Mouse (Mus musculus): ENCODE measurements around the gene Prpf6.

Gene Prpf6

DNA sequence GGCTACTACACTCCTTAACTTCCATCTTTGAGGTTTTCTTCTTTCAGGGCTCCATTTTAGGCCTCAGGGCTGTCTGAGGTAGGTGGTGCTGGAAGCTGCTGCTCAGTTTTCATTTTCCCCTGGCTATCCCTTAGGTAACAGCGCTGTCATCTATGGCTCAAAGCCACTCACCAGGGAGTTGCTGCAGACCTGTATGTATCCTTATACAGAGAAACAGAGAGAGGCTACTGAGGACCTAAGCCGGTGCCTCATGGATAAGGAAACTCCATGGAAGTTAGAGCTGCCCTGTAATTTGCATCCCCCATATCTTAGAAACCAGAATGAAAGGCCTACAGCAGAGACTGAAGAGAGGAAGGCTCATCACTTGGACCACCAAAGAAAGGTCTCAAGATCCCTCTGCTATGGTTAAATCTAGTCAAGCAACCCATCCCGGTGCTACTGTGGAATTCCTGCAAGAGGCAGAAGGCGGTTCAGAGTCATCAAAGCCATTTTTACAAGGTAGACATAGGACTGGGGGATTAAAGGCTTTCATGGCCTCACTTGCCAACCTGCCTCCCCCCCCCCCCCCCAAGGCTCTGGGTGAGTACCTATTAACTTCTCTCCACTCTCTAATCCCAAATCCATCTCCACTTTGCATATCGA lies 11.4 kb upstream of the Prpf6 start:
- no peak for DNase-seq (ENCODE audit: low spot score)

DNA sequence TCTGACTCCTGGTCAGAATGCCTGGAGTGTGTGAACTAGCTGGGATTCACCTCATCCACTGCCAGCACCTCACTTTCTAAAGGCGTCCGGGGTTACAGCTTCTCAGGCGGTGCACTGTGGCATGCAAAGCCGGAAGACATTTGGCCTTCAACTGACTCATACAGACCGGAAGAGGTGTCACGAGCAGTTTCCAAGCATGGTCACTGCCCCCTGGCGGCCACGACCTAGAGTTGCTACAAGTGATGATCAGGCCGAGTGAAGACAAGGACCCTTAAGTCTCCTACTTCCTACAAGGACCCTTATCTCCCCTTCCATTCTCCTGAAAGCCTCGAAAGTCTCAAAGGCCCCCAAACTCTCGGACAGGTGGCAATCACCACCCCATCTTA lies 10.7 kb upstream of the Prpf6 start:
- peak; percentile 91 for DNase-seq (ENCODE audit: low spot score)

DNA sequence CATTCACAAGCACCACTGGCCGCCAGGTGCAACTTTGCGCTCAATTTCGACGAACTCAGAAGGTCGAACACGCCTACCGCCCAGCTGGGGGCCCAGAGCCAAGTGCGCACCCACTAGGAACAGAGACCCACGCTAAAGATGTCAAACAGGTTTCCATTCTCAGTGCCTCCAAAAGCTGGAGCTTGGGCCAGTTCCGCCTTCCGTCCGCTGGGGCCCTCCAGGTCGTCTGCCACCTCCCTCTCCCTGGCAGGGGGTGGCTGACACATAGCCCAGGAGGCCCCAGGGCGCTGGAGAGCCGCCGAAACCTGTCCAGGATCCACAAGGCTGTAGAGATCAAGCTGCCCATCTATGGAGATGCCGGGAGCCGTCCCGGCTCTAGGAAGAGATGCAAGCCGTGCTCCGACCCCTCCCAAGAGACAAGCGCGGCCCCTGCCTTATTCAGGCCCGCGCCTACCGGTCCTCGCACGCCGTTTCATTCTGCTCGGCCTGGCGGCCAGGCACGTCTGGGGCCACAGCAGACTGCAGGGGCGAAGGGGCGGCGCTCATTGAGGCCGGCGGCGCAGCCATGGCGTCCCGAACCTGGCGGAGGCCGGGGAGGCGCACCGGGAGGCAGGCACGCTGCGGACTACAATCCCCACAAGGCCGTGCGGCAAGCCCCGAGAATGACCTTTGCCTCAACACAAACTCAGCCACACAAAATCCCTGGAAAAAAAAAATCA lies 10.1 kb upstream of the Prpf6 start:
- peak; percentile 79 for DNase-seq (ENCODE audit: low spot score)

DNA sequence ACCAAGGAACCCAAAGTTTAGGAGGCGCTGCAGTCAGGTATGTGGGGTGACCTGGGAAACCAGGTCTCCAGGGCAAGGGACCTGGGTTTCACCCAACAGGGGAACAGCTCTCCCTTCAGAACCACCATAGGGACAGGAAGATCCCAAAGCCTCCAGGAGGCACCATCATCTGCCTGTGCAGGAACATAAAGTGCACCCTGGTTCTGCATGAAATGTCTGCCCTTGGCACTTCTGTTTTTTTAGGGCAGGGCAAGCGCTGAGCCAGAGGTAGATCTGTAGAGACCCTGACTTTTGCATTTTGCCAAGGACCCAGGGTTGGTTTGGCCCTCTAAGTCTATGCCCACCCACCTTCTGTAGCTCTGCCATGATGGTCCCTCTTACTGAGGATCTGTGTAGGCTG lies 9.3 kb upstream of the Prpf6 start:
- DNase-seq (ENCODE audit: low spot score): no peak

DNA sequence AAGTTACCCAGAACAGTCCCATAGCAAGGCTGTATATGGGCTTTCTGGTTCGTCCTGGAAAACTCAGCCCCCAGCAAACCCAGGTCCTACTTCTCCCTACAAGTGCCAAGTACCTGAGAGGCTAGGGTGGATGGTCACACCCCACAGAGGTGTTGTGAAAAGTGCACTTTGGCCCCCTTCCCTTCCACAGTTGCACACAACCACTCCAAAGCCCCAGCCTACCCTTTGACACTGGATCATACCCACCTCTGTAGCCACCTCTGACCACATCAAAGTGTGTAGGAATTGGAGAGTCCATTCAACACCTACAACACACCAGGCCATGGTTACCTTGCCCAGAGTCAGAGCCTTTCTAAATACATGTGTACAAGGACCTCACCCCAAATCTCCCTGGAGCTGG lies 8.7 kb upstream of the Prpf6 start:
- no peak for DNase-seq (ENCODE audit: low spot score)

DNA sequence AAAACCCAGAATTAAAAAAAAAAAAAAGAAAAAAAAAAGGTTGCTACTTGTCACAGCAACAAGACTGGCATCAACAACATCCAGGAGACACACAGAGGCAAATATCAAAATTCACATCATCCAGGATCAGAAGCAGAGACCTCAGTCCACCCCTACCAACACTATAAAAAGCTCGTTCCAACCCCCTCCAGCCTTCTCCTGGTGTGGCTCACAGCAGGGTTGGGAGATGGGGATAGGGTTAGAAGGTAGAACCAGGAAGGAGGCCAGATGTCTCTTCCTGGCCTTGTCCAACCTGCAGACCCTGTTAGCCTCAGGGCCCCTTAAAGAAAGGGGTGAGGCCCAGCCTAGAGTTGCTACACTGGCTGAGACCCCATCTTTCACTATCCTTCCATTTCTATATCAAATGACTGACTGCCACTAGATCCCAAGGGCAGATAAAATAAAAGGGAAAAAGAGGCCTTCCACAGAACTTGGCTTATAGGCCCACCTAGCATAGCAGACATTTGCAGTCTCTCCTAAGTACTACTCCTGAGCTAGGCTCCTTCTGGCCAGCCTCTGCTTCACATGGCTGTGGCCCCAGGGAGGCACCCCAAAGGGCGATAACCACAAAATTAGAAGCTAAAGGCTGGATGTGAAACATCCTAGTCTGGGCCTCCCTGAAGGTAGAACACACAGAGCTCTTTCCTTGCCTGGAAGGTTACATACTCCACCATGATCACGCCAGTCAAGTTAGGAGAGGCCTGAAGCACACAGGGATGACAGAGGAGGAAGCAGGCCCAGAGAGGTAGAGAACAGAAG lies 8.0 kb upstream of the Prpf6 start:
- DNase-seq (ENCODE audit: low spot score): no peak

DNA sequence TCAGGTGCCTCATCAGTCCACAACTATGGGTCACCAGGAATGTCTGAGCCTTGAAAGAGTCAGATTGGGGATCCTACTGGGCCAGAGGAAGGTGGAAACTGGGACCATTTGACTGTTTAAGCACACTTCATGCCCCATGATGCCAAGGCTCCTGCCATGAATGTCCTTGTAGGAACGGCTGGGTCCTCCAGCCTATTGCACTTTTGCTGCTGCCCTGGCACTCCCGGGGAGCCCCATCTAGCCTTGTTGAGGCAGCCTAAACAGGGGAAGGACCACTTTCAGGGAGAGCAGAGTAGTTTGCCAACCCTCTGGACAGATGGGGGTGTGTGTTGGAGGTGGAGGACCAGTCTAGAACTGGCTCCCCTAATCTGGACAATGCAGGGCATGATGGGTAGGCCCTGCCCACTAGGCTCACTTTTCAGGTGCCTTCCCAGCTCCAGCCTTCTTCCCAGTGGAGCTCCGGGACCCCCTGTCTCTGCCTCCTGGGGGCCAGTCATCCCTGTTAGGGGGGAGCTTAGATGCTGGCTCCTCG lies 7.2 kb upstream of the Prpf6 start, which contains the start of gene Uckl1:
Gene Uckl1, minus strand, starts transcription at position 482 of the 532 bp plus-strand sequence.
- DNase-seq (ENCODE audit: low spot score): no peak

DNA sequence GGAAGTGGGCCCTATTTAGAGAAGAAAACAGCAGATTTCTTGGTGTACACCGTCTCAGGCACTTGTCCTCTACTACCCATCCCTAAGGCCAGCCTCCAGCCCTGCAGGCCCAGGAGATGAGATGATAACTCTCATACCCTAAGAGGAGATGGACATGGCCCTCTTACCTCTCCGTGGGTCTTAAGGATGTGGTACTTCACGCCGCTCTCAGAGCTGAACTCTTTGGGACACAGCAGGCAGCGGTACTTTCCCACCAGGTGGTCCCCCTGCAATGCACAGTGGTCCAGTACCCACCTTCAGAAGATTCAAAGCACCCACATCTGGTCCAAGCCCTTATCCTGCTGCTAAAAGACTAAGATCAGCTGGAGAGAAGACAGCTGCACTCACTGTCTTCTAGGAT lies 6.2 kb upstream of the Prpf6 start:
- DNase-seq (ENCODE audit: low spot score): no peak

DNA sequence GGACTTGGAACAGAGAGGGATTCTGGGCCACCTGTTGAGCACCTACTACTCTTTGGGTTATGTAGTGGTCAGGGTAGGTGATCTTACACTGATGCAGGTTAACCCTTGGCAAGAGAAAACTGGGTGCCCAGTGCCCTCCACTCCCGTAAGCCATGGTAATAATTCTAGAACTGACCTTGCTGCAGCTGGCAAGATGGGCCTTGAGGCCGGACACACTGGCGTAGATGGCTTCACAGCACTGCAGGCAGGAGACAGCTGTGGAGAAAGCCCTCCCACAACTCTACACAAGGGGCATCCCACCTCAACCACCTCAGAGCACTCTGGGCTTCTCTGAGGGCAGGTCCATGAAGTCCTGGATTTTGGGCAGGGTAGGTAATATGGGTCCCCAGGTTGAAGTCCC lies 5.5 kb upstream of the Prpf6 start:
- no peak for DNase-seq (ENCODE audit: low spot score)

DNA sequence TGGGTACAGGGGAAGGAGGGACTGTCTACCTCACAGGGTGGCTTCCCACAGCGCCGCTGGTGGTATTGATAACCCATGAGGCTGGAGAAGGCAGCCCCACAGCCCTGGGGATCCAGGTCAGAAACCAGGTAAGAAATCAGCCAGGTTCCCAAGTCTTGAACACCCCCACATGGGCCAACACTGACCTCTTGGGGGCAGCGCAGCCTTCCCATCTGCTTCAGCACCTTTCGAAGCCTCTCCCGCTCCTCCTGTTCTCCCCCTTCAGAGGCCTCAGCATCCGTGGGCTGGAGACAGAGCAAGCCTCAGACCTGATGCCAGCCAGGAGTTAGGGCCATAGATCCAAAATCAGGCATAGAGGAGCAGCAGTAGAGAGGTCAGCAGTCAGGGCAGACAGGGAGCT lies 3.9 kb upstream of the Prpf6 start:
- DNase-seq (ENCODE audit: low spot score): no peak

DNA sequence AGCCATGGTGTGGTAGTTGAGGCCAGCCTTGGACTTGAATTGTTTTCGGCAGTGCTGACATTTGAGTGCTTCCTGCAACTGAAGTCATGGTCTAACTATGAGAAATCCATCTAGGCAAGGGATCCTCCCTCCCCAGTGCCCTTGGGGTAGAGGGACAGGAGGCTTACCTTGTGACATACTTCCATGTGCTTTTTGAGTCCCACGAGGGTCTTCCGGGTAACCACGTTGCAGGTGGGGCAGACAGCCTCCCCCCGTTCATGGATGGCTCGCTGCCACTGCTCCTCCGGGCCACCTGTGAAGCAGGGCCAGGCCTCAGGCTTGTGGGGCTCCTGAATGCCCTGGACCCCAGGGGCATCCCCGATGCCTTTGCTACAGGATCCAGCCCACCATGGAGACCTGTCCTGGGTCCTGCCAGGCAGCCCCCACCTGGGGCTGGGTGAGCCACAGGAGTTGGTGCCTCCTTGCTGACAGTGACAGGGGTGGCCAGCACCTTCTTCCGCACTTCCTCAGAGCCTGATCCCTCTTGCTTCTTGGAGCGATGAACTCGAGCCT lies 3.4 kb upstream of the Prpf6 start:
- no peak for DNase-seq (ENCODE audit: low spot score)

DNA sequence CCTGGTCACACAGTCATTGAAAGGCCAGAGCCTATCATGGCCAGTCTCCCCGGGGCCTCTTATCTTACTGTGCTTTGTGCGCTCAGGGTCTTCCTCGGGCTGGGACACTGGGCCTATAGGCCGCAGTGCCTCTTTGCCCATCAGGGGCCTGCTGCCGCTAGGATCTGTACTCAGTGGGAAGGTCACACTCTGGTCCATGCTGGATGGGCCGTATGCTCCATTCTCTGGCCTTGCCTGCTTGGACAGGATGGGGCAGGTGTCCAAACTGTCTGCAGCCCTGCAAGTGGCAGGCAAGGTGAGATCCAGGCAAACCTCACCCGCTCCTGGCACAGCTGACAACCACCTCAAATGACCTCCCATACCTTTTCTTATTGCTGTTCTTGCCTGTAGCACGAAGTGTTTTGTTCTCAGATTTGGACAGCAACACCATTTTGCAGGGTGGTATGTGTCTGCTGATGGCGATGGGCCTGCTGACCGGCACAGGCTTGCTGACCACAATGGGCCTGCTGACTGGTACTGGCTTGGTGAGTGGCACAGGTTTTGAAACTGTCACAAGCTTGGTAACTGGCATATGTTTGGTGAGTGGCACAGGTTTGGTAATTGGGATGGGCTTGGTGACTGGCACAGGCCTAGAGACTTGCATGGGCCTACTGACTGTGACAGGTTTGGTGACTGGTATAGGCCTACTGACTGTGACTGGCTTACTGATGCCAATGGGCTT lies 2.5 kb upstream of the Prpf6 start:
- DNase-seq (ENCODE audit: low spot score): no peak

DNA sequence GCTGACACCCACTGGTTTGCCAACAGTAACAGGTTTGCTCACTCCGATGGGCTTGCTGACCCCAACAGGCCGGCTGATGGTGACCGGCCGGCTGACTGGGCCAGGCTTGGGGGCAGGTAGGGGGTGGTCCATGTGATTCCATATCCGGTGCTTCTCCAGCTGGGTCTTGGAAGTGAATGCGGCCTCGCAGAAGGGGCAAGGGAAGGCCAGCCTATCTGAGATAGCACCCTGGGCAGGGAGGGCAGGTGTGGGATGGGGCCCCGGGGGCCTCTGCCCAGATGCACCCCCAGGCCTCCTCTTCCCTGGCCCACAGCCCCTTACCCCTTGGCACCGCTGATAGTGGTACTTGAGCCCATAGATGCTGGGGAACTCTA lies 1.9 kb upstream of the Prpf6 start:
- no peak for DNase-seq (ENCODE audit: low spot score)

DNA sequence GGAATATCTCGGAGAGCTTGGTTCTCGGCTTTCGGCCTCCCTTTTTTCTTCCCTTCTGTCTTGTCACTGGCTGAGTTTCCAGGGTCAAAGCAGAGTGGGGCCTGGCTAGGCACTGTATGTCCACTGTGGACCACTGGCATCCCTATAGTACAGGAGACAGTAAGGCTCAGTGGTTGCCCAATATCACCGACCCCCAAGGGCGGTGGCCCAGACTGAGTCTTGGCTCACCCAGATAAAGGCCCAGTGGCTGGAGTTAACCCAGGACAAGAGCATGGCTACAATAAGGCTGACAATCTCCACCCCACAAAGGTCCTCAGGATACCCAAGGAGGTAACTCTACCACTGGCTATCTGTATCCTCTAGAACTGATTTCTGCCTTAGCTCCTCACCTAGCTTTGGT lies 1.2 kb upstream of the Prpf6 start:
- DNase-seq (ENCODE audit: low spot score): no peak

DNA sequence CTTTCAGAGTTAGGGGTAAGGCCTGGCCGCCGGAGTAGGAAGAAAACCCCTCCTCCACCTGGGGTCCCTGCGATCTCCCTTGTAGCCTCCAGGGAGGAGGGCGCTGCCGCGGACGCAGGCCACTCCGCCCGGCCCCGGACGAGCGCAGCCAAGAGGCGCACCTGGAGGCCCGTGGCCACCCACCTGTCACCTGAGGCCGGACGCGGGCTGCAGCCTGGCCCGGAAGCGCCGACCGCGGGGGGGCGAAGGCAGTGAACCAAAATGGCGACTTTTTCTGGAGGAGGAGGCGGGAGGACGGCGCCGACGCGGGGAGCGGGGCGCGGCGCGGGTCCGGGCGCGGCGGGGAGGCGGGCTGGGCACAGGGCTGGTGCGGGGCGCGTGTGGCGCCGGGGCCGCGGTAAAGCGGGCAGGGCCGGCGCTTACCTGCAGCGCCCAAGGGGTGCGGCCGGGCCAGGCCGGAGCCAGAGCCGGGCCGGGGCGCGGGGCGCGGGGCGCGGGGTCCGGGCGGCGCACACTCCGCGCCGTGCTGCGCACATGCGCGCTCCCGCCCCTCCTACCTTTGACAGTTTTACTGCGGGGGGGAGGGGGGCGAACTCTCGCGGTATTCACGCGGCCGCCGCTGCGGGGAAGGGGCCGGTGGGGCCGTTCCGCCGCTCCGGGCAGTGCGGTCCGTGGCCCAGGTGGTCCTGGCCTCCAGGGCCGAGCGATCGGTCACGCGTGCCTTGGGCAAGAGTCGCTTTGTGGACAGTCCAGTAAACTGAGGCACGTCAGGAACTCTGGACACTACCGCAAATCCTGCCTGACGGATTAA lies 768 bp downstream of the Prpf6 start, which contains the start of gene Zfp512b:
Gene Zfp512b, minus strand, starts transcription at position 573 of the 811 bp plus-strand sequence.
- peak; percentile 76 for DNase-seq (ENCODE audit: low spot score)

DNA sequence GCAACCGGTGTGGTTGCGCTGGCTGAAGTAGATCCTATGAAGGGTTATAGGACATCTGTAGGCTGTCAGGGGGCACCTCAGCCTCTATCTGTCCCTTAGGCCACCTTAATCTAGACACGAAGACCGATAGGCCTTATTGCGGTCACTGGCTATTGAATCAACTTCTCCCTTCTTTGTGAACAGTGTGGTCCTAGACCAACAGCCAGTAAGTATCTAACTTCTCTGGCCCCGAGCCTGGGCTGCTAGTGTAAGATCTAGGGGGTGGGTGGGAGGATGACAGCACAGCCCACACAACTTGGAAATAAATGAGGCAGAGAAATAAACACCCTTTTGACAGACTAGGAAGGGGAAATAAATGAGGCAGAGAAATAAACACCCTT lies 1.4 kb downstream of the Prpf6 start:
- no peak for DNase-seq (ENCODE audit: low spot score)

DNA sequence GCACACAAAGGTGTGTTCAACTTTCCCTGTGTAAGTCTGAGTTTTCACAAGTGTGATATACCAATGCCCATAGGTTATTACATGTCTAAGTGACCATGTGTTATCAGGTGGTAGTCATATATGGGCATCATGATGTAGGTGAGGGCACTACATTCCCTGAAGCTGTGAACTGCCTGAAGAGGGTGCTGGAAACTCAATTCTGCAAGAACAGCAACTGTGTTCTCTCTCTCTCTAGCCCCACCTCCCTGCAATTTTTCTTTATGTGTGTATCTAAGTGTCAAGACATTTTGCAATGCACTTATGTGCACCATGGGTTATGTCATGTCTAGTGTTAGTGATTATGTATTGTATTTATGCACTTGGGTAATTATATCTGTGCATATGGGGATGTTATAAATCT lies 2.3 kb downstream of the Prpf6 start:
- DNase-seq (ENCODE audit: low spot score): no peak

DNA sequence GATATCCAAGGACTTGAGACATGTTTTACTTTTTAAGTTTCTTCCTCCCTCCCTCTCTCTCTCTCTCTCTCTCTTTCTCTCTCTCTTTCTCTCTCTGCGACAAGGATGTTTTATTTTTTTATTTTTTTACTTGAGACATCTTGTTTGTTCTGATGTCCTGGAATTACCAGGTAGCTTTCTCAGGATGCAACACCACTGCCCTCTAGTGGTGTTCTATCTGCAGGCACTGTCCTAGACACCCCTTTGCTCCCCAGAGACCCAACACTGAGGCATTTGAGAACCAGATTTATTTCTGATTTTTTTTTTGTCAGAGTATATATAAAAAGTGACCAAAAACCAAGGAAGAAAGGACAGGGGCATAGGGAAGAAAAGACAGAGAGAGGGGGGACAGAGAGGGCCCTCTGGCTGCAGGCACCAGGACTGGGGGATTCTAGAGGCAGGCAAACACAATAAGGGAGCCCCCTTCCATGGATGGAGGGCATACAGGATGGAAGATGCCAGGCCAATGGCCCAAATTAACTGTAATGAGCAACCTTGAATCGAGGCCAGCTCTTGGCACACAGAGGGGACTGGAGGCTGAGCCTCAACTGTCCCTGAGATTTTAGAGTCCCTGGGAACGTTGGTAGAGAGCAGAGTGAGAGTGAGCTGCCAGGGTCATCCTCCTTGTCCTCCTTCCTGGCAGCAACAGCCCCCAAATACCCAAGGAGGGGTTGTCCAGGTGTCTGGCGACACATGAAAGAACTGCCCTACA lies 3.5 kb downstream of the Prpf6 start:
- peak; percentile 76 for DNase-seq (ENCODE audit: low spot score)

DNA sequence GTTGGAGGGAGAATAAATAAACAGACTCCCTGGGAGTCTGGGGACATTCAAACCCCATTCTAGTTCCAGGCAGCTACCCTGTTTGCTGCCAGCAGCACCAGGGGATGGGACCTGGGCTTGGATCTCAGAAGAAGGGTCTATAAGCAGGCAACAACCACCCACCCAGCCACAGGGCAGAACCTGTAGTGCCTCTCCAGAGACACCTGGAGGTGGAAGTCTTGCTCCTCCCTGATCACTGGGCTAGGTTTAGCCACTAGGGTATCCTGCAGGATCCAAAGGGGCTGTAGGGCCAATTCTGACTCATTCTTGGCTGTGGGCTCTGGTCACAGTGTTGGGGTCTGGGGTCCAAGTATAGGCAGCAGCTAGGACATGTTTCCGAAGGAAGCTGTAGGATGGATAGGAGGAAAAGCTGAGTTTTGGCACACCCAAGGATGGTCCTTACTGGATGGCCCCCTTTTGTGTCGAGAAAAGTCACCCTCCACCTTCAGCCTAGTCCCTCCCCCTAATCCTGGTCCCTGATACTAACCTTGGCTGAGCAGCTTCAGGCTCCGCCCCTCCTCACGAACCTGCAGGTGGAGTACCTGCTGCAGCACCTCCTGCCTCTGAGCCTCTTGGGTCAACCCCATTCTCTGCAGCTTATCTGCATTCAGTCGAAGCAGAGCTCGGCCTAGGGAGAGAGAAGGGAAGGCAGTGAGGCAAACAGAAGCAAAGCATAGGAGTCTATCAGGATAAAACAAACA lies 4.7 kb downstream of the Prpf6 start:
- no peak for DNase-seq (ENCODE audit: low spot score)

Data from retina, embryonic 14.5 days (tissue).